Mouse (Mus musculus) CH12.LX (cell line): ENCODE measurements around the gene A2ml1.

Experiments
- CHD1 ChIP-seq: IDR thresholded peaks from 2 replicates; pipeline ENCODE4 v1.6.1; 2012; ENCODE audit warnings: low read depth, low read length, improper control_type of control experiment, inconsistent platforms
- CHD2 ChIP-seq: IDR thresholded peaks from 2 replicates; pipeline ENCODE4 v1.6.1; 2011; ENCODE audit warnings: low read length, improper control_type of control experiment
- CTCF ChIP-seq, 2 experiments: IDR thresholded peaks in 1 of 2; conservative IDR thresholded peaks in 1 of 2; 2 replicates each; pipeline ENCODE4 v1.5.1; 2011 to 2012; ENCODE audit warnings: low read depth in 2 of 2, low read length in 2 of 2, improper control_type of control experiment in 1 of 2, inconsistent platforms in 1 of 2, mild to moderate bottlenecking in 1 of 2, moderate library complexity in 1 of 2
- E2F4 ChIP-seq: IDR thresholded peaks from 2 replicates; pipeline ENCODE4 v1.6.1; 2011; ENCODE audit warnings: low read depth, low read length, improper control_type of control experiment; ENCODE audit not compliant: insufficient replicate concordance
- MAX ChIP-seq: IDR thresholded peaks from 2 replicates; pipeline ENCODE4 v1.6.1; 2011; ENCODE audit warnings: low read length, improper control_type of control experiment
- MXI1 ChIP-seq: IDR thresholded peaks from 2 replicates; pipeline ENCODE4 v1.6.1; 2011; ENCODE audit warnings: mild to moderate bottlenecking, low read depth, low read length, improper control_type of control experiment
- POLR2AphosphoS2 ChIP-seq: IDR thresholded peaks from 2 replicates; pipeline ENCODE4 v1.6.1; 2011; ENCODE audit warnings: low read depth, low read length, improper control_type of control experiment
- TBP ChIP-seq: conservative IDR thresholded peaks from 2 replicates; pipeline ENCODE4 v1.6.1; 2011; ENCODE audit warnings: low read depth, low read length, improper control_type of control experiment
- UBTF ChIP-seq: IDR thresholded peaks from 2 replicates; pipeline ENCODE4 v1.6.1; 2012; ENCODE audit warnings: low read depth, mild to moderate bottlenecking, inconsistent platforms, low read length, improper control_type of control experiment, moderate library complexity
- USF1 ChIP-seq: IDR thresholded peaks from 2 replicates; pipeline ENCODE4 v1.6.1; 2014; ENCODE audit warnings: low read depth, mild to moderate bottlenecking, inconsistent platforms, low read length, improper control_type of control experiment
- ZC3H11A ChIP-seq: IDR thresholded peaks from 2 replicates; pipeline ENCODE4 v1.6.1; 2012; ENCODE audit warnings: low read depth, mild to moderate bottlenecking, inconsistent platforms, low read length, improper control_type of control experiment
- ZNF384 ChIP-seq: IDR thresholded peaks from 2 replicates; pipeline ENCODE4 v1.6.1; 2012; ENCODE audit warnings: low read depth, low read length, improper control_type of control experiment, inconsistent platforms

DNA sequence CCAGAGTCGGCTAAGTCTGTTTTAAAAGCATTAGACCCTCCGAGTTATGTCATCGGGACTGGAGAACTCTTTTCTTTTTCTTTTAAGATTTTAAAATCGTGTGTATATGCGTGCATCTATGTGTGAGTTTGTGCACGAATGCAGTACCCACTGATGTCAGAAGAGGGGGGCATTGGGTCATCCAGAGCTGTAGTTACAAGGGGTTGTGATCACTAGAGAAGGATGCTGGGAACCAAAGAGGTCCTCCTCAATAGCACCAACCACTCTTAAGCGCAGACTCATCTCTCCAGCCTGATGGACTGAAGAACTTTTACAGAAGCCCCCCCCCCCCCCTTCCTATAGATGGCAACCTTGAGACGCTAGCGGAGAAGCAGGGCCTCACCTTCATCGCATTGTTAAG lies 91.3 kb downstream of the A2ml1 start:
- TF ChIP-seq MXI1 (no peak), CTCF (conservative IDR thresholded peaks at IDR 0.05 in 1 of 2, IDR thresholded peaks at IDR 0.05 in 1 of 2; ENCODE audit: low read depth in 2 of 2, low read length in 2 of 2) (no peak), CHD2 (no peak), ZC3H11A (no peak), MAX (no peak), POLR2AphosphoS2 (no peak), CHD1 (no peak), USF1 (no peak), UBTF (no peak), E2F4 (no peak), TBP (no peak), ZNF384 (no peak)
